Mouse (Mus musculus): ENCODE results near the gene Chrna4. TPM values are rescaled to one million over a fixed set of nuclear protein-coding genes. Genes with fewer than 3 reads are reported as not detected.

The Chrna4 gene
- polyA plus RNA-seq (2014; fragmentation: Nextera tagmentation; extraction: Ambion mirVana): 13.1 and 14.3 TPM in 2 replicates

- no peak within 1 kb of the TSS for H3K4me2 ChIP-seq (ENCODE audit: low read length)
- peaks cover 26% of the 10 kb centered on the region for H3K4me1 ChIP-seq (ENCODE audit: control insufficient read depth, insufficient read depth, low read length)
- no peak within 1 kb of the TSS; the same call in 1 of the 2 replicates for H3K9ac ChIP-seq (ENCODE audit: low read length)
- H3K27ac ChIP-seq (ENCODE audit: low read depth, low read length): peak within 1 kb of the TSS; percentile 33
- no peak within 1 kb of the TSS for H3K4me3 ChIP-seq (ENCODE audit: low read depth, low read length)
- peak; percentile 68 for DNase-seq (ENCODE audit: low spot score)
- H3K27me3 ChIP-seq (replicated peaks; ENCODE audit: control insufficient read depth, insufficient read depth, low read length): peaks cover 13% of the 10 kb centered on the region
- ATAC-seq: no peak
- 34% methylated on average over 3 of the region's 3 CpGs for WGBS
- no peaks in the 10 kb centered on the region for H3K36me3 ChIP-seq (ENCODE audit: control insufficient read depth, insufficient read depth, low read length)
- no peaks in the 10 kb centered on the region for H3K9me3 ChIP-seq (replicated peaks; ENCODE audit: control insufficient read depth, low read length)
Measured at GRCm38 (mm10) chr2:181043437-181043836, at the start of gene Chrna4. Gene Chrna4, minus strand, starts transcription at chr2:181043546.

GRCm38 (mm10) chr2:181090123-181090522 is 46.8 kb upstream of the Chrna4 start:
- ATAC-seq: no peak
- Histone ChIP-seq H3K27ac (ENCODE audit: low read depth, low read length) (no peak overlapping the region), H3K4me3 (ENCODE audit: low read depth, low read length) (no peak overlapping the region), H3K4me2 (ENCODE audit: low read length) (no peak overlapping the region), H3K9me3 (replicated peaks; ENCODE audit: control insufficient read depth, low read length) (no peaks in the 10 kb centered on the region), H3K27me3 (replicated peaks; ENCODE audit: control insufficient read depth, insufficient read depth, low read length) (no peaks in the 10 kb centered on the region), H3K4me1 (ENCODE audit: control insufficient read depth, insufficient read depth, low read length) (no peaks in the 10 kb centered on the region), H3K36me3 (ENCODE audit: control insufficient read depth, insufficient read depth, low read length) (peaks cover 11% of the 10 kb centered on the region; the same call in 1 of the 2 replicates), H3K9ac (ENCODE audit: low read length) (no peak overlapping the region)
- 87% methylated on average over 3 of the region's 3 CpGs for WGBS
- DNase-seq (ENCODE audit: low spot score): no peak

DNA sequence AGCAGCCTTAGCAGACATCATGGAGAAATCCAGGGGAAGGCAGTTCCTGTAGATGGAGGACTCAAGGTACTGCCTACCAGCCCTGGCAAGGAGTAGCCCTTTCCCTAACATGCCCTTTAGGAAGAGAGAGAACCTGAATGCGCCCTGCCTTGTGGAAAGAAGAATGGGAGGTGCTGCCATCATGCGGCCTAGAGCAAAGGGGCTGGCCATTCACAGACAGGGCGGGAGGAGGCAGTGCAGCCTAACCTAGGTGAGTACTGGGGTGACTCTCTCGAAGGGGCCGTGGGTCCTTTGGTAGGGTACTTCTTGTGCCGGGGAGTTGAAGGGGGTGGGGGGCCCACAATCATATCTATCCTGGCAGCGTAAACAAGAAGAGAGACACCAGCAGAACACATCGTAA is 41.7 kb upstream of the Chrna4 start:
- 57% methylated on average over 8 of the region's 8 CpGs for WGBS
- DNase-seq (ENCODE audit: low spot score): no peak
- H3K9me3 ChIP-seq (replicated peaks; ENCODE audit: control insufficient read depth, low read length): no peaks in the 10 kb centered on the region
- no peak overlapping the region for H3K4me3 ChIP-seq (ENCODE audit: low read depth, low read length)
- peaks cover 25% of the 10 kb centered on the region for H3K36me3 ChIP-seq (ENCODE audit: control insufficient read depth, insufficient read depth, low read length)
- ATAC-seq: no peak
- no peaks in the 10 kb centered on the region for H3K27me3 ChIP-seq (replicated peaks; ENCODE audit: control insufficient read depth, insufficient read depth, low read length)
- no peak overlapping the region for H3K4me2 ChIP-seq (ENCODE audit: low read length)
- H3K4me1 ChIP-seq (ENCODE audit: control insufficient read depth, insufficient read depth, low read length): no peaks in the 10 kb centered on the region
- H3K27ac ChIP-seq (ENCODE audit: low read depth, low read length): no peak overlapping the region
- H3K9ac ChIP-seq (ENCODE audit: low read length): no peak overlapping the region

GRCm38 (mm10) chr2:181083945-181084344 is 40.6 kb upstream of the Chrna4 start:
- H3K4me2 ChIP-seq (ENCODE audit: low read length): no peak overlapping the region
- WGBS: 67% methylated on average over 4 of the region's 4 CpGs
- H3K27me3 ChIP-seq (replicated peaks; ENCODE audit: control insufficient read depth, insufficient read depth, low read length): no peaks in the 10 kb centered on the region
- H3K4me3 ChIP-seq (ENCODE audit: low read depth, low read length): no peak overlapping the region
- ATAC-seq: no peak
- DNase-seq (ENCODE audit: low spot score): peak; percentile 8
- H3K9me3 ChIP-seq (replicated peaks; ENCODE audit: control insufficient read depth, low read length): no peaks in the 10 kb centered on the region
- H3K36me3 ChIP-seq (ENCODE audit: control insufficient read depth, insufficient read depth, low read length): peaks cover 25% of the 10 kb centered on the region
- H3K9ac ChIP-seq (ENCODE audit: low read length): no peak overlapping the region
- no peak overlapping the region for H3K27ac ChIP-seq (ENCODE audit: low read depth, low read length)
- H3K4me1 ChIP-seq (ENCODE audit: control insufficient read depth, insufficient read depth, low read length): no peaks in the 10 kb centered on the region

- WGBS: 65% methylated on average over 5 of the region's 5 CpGs
- Histone ChIP-seq H3K4me2 (ENCODE audit: low read length) (no peak overlapping the region), H3K27me3 (replicated peaks; ENCODE audit: control insufficient read depth, insufficient read depth, low read length) (no peaks in the 10 kb centered on the region), H3K4me3 (ENCODE audit: low read depth, low read length) (no peak overlapping the region), H3K4me1 (ENCODE audit: control insufficient read depth, insufficient read depth, low read length) (no peaks in the 10 kb centered on the region), H3K27ac (ENCODE audit: low read depth, low read length) (no peak overlapping the region), H3K9me3 (replicated peaks; ENCODE audit: control insufficient read depth, low read length) (no peaks in the 10 kb centered on the region), H3K36me3 (ENCODE audit: control insufficient read depth, insufficient read depth, low read length) (peaks cover 14% of the 10 kb centered on the region), H3K9ac (ENCODE audit: low read length) (no peak overlapping the region)
- ATAC-seq (no peak), DNase-seq (ENCODE audit: low spot score) (no peak)
Measured at GRCm38 (mm10) chr2:181080886-181081285, 37.5 kb upstream of the Chrna4 start.

DNA sequence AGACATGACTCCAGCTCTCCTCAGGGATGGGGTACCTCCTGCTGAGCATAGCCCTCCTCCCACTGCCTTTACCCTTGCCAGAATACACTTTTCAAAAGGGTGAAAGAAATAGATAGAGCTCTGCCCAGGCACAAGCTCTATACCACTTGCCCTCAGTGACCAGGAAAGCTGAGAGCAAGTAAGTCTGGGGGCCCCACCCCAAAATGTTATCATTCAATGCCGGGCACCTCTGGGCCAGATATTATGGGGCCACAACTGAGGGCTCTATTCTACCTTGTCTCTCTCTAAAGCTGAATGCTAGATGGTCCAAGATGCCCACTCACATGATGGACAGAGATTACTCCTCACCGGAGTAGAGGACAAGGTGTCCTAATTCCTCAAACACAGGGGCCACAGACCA is 36.2 kb upstream of the Chrna4 start:
- Histone ChIP-seq H3K27me3 (replicated peaks; ENCODE audit: control insufficient read depth, insufficient read depth, low read length) (no peaks in the 10 kb centered on the region), H3K4me3 (ENCODE audit: low read depth, low read length) (no peak overlapping the region), H3K9me3 (replicated peaks; ENCODE audit: control insufficient read depth, low read length) (no peaks in the 10 kb centered on the region), H3K27ac (ENCODE audit: low read depth, low read length) (no peak overlapping the region), H3K36me3 (ENCODE audit: control insufficient read depth, insufficient read depth, low read length) (peaks cover 14% of the 10 kb centered on the region), H3K4me1 (ENCODE audit: control insufficient read depth, insufficient read depth, low read length) (no peaks in the 10 kb centered on the region), H3K4me2 (ENCODE audit: low read length) (no peak overlapping the region), H3K9ac (ENCODE audit: low read length) (no peak overlapping the region)
- DNase-seq (ENCODE audit: low spot score) (no peak), ATAC-seq (no peak)
- WGBS: 92% methylated on average over 2 of the region's 2 CpGs

DNA sequence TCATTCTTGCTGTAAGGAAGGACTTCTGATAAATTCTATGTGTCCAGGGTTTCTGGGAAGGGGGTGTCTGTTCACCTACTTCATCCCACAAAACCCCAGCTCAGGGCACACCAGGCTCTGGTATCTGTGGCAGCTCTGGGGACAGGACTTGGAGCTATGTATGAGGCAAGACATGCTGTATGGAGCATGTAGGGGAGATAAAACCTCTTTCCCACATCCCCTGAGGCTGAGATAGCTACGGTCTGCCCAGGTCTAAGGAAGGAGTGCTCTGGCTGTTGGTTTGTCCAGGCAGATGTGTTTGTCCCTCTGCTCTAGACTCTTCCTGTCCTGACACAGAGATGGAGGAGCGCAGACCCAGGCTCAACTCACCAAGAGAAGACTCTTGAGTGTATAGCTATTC is 35.6 kb upstream of the Chrna4 start:
- no peaks in the 10 kb centered on the region for H3K9me3 ChIP-seq (replicated peaks; ENCODE audit: control insufficient read depth, low read length)
- no peaks in the 10 kb centered on the region for H3K4me1 ChIP-seq (ENCODE audit: control insufficient read depth, insufficient read depth, low read length)
- H3K27ac ChIP-seq (ENCODE audit: low read depth, low read length): no peak overlapping the region
- no peak overlapping the region for H3K4me3 ChIP-seq (ENCODE audit: low read depth, low read length)
- H3K4me2 ChIP-seq (ENCODE audit: low read length): no peak overlapping the region
- ATAC-seq: no peak
- peaks cover 14% of the 10 kb centered on the region for H3K36me3 ChIP-seq (ENCODE audit: control insufficient read depth, insufficient read depth, low read length)
- H3K9ac ChIP-seq (ENCODE audit: low read length): no peak overlapping the region
- WGBS: 92% methylated on average over 2 of the region's 2 CpGs
- no peak for DNase-seq (ENCODE audit: low spot score)
- H3K27me3 ChIP-seq (replicated peaks; ENCODE audit: control insufficient read depth, insufficient read depth, low read length): no peaks in the 10 kb centered on the region

DNA sequence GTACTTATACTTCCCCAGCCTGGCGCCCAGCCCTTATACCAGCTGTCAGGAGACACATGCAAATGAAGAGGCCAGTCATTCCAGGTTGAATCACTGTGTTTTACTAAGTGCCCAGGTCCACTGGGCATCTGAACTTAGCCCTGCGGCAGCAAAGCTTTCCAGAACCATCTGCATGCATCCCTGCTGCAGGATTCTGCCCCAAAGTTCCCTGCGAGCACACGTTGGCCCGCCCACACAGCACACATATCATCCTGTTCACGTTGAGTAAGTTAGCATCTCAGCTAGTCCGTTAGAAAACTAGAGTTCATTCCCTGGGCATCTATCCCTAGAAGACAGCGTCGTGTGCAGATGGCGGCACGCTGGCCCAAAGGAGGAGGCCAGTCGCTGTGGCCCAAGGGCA is 32.2 kb upstream of the Chrna4 start:
- Histone ChIP-seq H3K27ac (ENCODE audit: low read depth, low read length) (no peak overlapping the region), H3K9me3 (replicated peaks; ENCODE audit: control insufficient read depth, low read length) (no peaks in the 10 kb centered on the region), H3K27me3 (replicated peaks; ENCODE audit: control insufficient read depth, insufficient read depth, low read length) (no peaks in the 10 kb centered on the region), H3K9ac (ENCODE audit: low read length) (no peak overlapping the region), H3K4me3 (ENCODE audit: low read depth, low read length) (no peak overlapping the region), H3K36me3 (ENCODE audit: control insufficient read depth, insufficient read depth, low read length) (no peaks in the 10 kb centered on the region), H3K4me2 (ENCODE audit: low read length) (no peak overlapping the region), H3K4me1 (ENCODE audit: control insufficient read depth, insufficient read depth, low read length) (no peaks in the 10 kb centered on the region)
- DNase-seq (ENCODE audit: low spot score): no peak
- ATAC-seq: no peak
- WGBS: 83% methylated on average over 12 of the region's 12 CpGs

GRCm38 (mm10) chr2:181072403-181072714 is 29.0 kb upstream of the Chrna4 start:
- Histone ChIP-seq H3K9me3 (replicated peaks; ENCODE audit: control insufficient read depth, low read length) (no peaks in the 10 kb centered on the region), H3K4me3 (ENCODE audit: low read depth, low read length) (no peak overlapping the region), H3K27ac (ENCODE audit: low read depth, low read length) (no peak overlapping the region), H3K36me3 (ENCODE audit: control insufficient read depth, insufficient read depth, low read length) (no peaks in the 10 kb centered on the region), H3K4me1 (ENCODE audit: control insufficient read depth, insufficient read depth, low read length) (no peaks in the 10 kb centered on the region), H3K4me2 (ENCODE audit: low read length) (no peak overlapping the region), H3K9ac (ENCODE audit: low read length) (no peak overlapping the region), H3K27me3 (replicated peaks; ENCODE audit: control insufficient read depth, insufficient read depth, low read length) (no peaks in the 10 kb centered on the region)
- WGBS: 9% methylated on average over 1 of the region's 1 CpGs
- no peak for DNase-seq (ENCODE audit: low spot score)
- ATAC-seq: peak; percentile 51

All from forebrain, embryonic 14.5 days (tissue).